Mouse (Mus musculus) midbrain, embryonic 16.5 days (tissue): ENCODE measurements at regions not wholly inside any gene's neighbourhood (a gene's known extent, or its start where the extent isn't known, plus 50 kb on each side); places are given as distances from the start of the nearest gene placed in this dataset.

ENCODE experiments used
- ATAC-seq: fragments of 200-750 bp; cut with Nextera tagmentation; 2 replicates; pipeline ENCODE4 v1.8.0; 2017; ENCODE audit warnings: moderate TSS enrichment
- H3K27ac ChIP-seq: fragments of 300-500 bp; sonication (generic); 2 replicates; pipeline ENCODE4 v1.5.1; 2014; ENCODE audit warnings: mild to moderate bottlenecking, low read length, mixed read lengths
- H3K27me3 ChIP-seq: fragments of 300-500 bp; sonication (generic); 2 replicates; pipeline ENCODE4 v1.6.1; 2014; ENCODE audit warnings: low read depth, low read length, mixed read lengths; ENCODE audit not compliant: control insufficient read depth, insufficient read depth
- H3K36me3 ChIP-seq: fragments of 300-500 bp; sonication (generic); 2 replicates; pipeline ENCODE4 v1.6.1; 2014; ENCODE audit warnings: mild to moderate bottlenecking, low read length, moderate library complexity, mixed read lengths; ENCODE audit not compliant: control insufficient read depth, insufficient read depth
- H3K4me1 ChIP-seq: fragments of 300-500 bp; sonication (generic); 2 replicates; pipeline ENCODE4 v1.6.1; 2014; ENCODE audit warnings: mild to moderate bottlenecking, low read length, mixed read lengths; ENCODE audit not compliant: control insufficient read depth, insufficient read depth
- H3K4me2 ChIP-seq: fragments of 300-500 bp; sonication (generic); 2 replicates; pipeline ENCODE4 v1.6.1; 2014; ENCODE audit warnings: mild to moderate bottlenecking, low read length, mixed read lengths
- H3K4me3 ChIP-seq: fragments of 300-500 bp; sonication (generic); 2 replicates; pipeline ENCODE4 v1.5.1; 2014; ENCODE audit warnings: low read depth, mild to moderate bottlenecking, low read length, moderate library complexity, mixed read lengths
- H3K9ac ChIP-seq: fragments of 300-500 bp; sonication (generic); 2 replicates; pipeline ENCODE4 v1.6.1; 2014; ENCODE audit warnings: low read depth, low read length, mixed read lengths
- H3K9me3 ChIP-seq: fragments of 300-500 bp; sonication (generic); replicated peaks from 2 replicates; pipeline ENCODE4 v1.6.1; 2014; ENCODE audit warnings: mild to moderate bottlenecking, low read length, mixed read lengths; ENCODE audit not compliant: control insufficient read depth, poor library complexity, severe bottlenecking
- WGBS: fragments of 180-500 bp; shearing (Covaris S2); extraction: QIAGEN DNeasy Blood & Tissue Kit; methylation state at CpG from one replicate; pipeline ENCODE4 v1.1.7; 2014; 5-methylcytosine and 5-hydroxymethylcytosine counted together

GRCm38 (mm10) chr14:9105708-9106107 is 439.7 kb upstream of the 4930452B06Rik start:
- WGBS: 86% methylated on average over 1 of the region's 1 CpGs

GRCm38 (mm10) chr14:9089625-9090326 is 423.7 kb upstream of the 4930452B06Rik start:
- ATAC-seq: no peak
- 86% methylated on average over 5 of the region's 5 CpGs for WGBS
- no peaks in the 10 kb centered on the region for H3K36me3 ChIP-seq
- no peak overlapping the region for H3K4me3 ChIP-seq
- H3K9ac ChIP-seq: no peak overlapping the region
- H3K27me3 ChIP-seq: no peaks in the 10 kb centered on the region
- H3K27ac ChIP-seq: no peak overlapping the region
- H3K4me2 ChIP-seq: no peak overlapping the region
- no peaks in the 10 kb centered on the region for H3K9me3 ChIP-seq
- H3K4me1 ChIP-seq: no peaks in the 10 kb centered on the region

More at GRCm38 (mm10) chr14:9105708-9106107, 439.7 kb upstream of the 4930452B06Rik start:
- H3K4me2 ChIP-seq: no peak overlapping the region
- ATAC-seq: no peak
- H3K9ac ChIP-seq: no peak overlapping the region
- H3K36me3 ChIP-seq: no peaks in the 10 kb centered on the region
- no peaks in the 10 kb centered on the region for H3K27me3 ChIP-seq
- H3K4me3 ChIP-seq: no peak overlapping the region
- no peaks in the 10 kb centered on the region for H3K9me3 ChIP-seq
- no peaks in the 10 kb centered on the region for H3K4me1 ChIP-seq
- H3K27ac ChIP-seq: no peak overlapping the region

GRCm38 (mm10) chr14:9087103-9087502 is 421.1 kb upstream of the 4930452B06Rik start:
- Histone ChIP-seq H3K9me3 (no peaks in the 10 kb centered on the region), H3K9ac (no peak overlapping the region), H3K4me2 (no peak overlapping the region), H3K4me1 (no peaks in the 10 kb centered on the region), H3K27ac (no peak overlapping the region), H3K27me3 (no peaks in the 10 kb centered on the region), H3K36me3 (no peaks in the 10 kb centered on the region), H3K4me3 (no peak overlapping the region)
- no peak for ATAC-seq

GRCm38 (mm10) chr14:9079632-9080031 is 413.6 kb upstream of the 4930452B06Rik start:
- Histone ChIP-seq H3K9me3 (no peaks in the 10 kb centered on the region), H3K27me3 (no peaks in the 10 kb centered on the region), H3K4me2 (no peak overlapping the region), H3K4me1 (no peaks in the 10 kb centered on the region), H3K4me3 (no peak overlapping the region), H3K36me3 (no peaks in the 10 kb centered on the region), H3K27ac (no peak overlapping the region), H3K9ac (no peak overlapping the region)
- WGBS: 86% methylated on average over 2 of the region's 2 CpGs
- no peak for ATAC-seq

GRCm38 (mm10) chr14:9079014-9079413 is 413.0 kb upstream of the 4930452B06Rik start:
- no peak overlapping the region for H3K4me3 ChIP-seq
- no peak for ATAC-seq
- H3K4me2 ChIP-seq: no peak overlapping the region
- no peak overlapping the region for H3K9ac ChIP-seq
- H3K36me3 ChIP-seq: no peaks in the 10 kb centered on the region
- H3K9me3 ChIP-seq: no peaks in the 10 kb centered on the region
- no peaks in the 10 kb centered on the region for H3K4me1 ChIP-seq
- no peak overlapping the region for H3K27ac ChIP-seq
- no peaks in the 10 kb centered on the region for H3K27me3 ChIP-seq
- 81% methylated on average over 1 of the region's 1 CpGs for WGBS

GRCm38 (mm10) chr14:9071176-9071575 is 405.1 kb upstream of the 4930452B06Rik start:
- no peak for ATAC-seq
- 71% methylated on average over 3 of the region's 3 CpGs for WGBS

GRCm38 (mm10) chr14:9060058-9060457 is 394.0 kb upstream of the 4930452B06Rik start:
- no peak for ATAC-seq
- WGBS: 78% methylated on average over 9 of the region's 9 CpGs
- H3K27ac ChIP-seq: no peak overlapping the region
- no peaks in the 10 kb centered on the region for H3K9me3 ChIP-seq
- H3K4me1 ChIP-seq: no peaks in the 10 kb centered on the region
- H3K27me3 ChIP-seq: no peaks in the 10 kb centered on the region
- H3K4me2 ChIP-seq: no peak overlapping the region
- no peak overlapping the region for H3K4me3 ChIP-seq
- no peaks in the 10 kb centered on the region for H3K36me3 ChIP-seq
- no peak overlapping the region for H3K9ac ChIP-seq

More at GRCm38 (mm10) chr14:9071176-9071575, 405.1 kb upstream of the 4930452B06Rik start:
- no peaks in the 10 kb centered on the region for H3K4me1 ChIP-seq
- H3K9ac ChIP-seq: no peak overlapping the region
- H3K4me2 ChIP-seq: no peak overlapping the region
- no peaks in the 10 kb centered on the region for H3K36me3 ChIP-seq
- no peaks in the 10 kb centered on the region for H3K9me3 ChIP-seq
- no peak overlapping the region for H3K4me3 ChIP-seq
- H3K27me3 ChIP-seq: no peaks in the 10 kb centered on the region
- no peak overlapping the region for H3K27ac ChIP-seq

- WGBS: 49% methylated on average over 6 of the region's 6 CpGs
- no peak overlapping the region for H3K4me2 ChIP-seq
- H3K4me3 ChIP-seq: no peak overlapping the region
- ATAC-seq: peak; percentile 72
- H3K27ac ChIP-seq: no peak overlapping the region
- peaks cover 7% of the 10 kb centered on the region for H3K4me1 ChIP-seq
- no peaks in the 10 kb centered on the region for H3K27me3 ChIP-seq
- H3K36me3 ChIP-seq: no peaks in the 10 kb centered on the region
- no peaks in the 10 kb centered on the region for H3K9me3 ChIP-seq
- H3K9ac ChIP-seq: no peak overlapping the region
Measured at GRCm38 (mm10) chr14:9028811-9029210, 362.8 kb upstream of the 4930452B06Rik start.

- Histone ChIP-seq H3K9me3 (no peaks in the 10 kb centered on the region), H3K9ac (no peak overlapping the region), H3K27me3 (no peaks in the 10 kb centered on the region), H3K27ac (no peak overlapping the region), H3K36me3 (no peaks in the 10 kb centered on the region), H3K4me2 (no peak overlapping the region), H3K4me3 (no peak overlapping the region), H3K4me1 (no peaks in the 10 kb centered on the region)
- ATAC-seq: no peak
- WGBS: 92% methylated on average over 6 of the region's 6 CpGs
Measured at GRCm38 (mm10) chr14:9015826-9016225, 349.8 kb upstream of the 4930452B06Rik start.
